Mouse (Mus musculus) lung, embryonic 16.5 days (tissue): ENCODE measurements around the gene Slco3a1. TPM values are rescaled to one million over a fixed set of nuclear protein-coding genes. Genes with fewer than 3 reads are reported as not detected.

Source experiments
- ATAC-seq: fragments of 200-750 bp; cut with Nextera tagmentation; 2 replicates; pipeline ENCODE4 v1.8.0; 2017; ENCODE audit warnings: low read depth, mild to moderate bottlenecking, moderate library complexity
- H3K27ac ChIP-seq: fragments of 300-500 bp; sonication (generic); 2 replicates; pipeline ENCODE4 v1.5.1; 2014; ENCODE audit warnings: mild to moderate bottlenecking, control low read depth, low read length
- H3K27me3 ChIP-seq: fragments of 300-500 bp; sonication (generic); 2 replicates; pipeline ENCODE4 v1.6.1; 2014; ENCODE audit warnings: low read depth, low read length, mixed read lengths; ENCODE audit not compliant: control insufficient read depth, insufficient read depth
- H3K36me3 ChIP-seq: fragments of 300-500 bp; sonication (generic); 2 replicates; pipeline ENCODE4 v1.6.1; 2014; ENCODE audit warnings: low read length; ENCODE audit not compliant: control insufficient read depth, insufficient read depth
- H3K4me1 ChIP-seq: fragments of 300-500 bp; sonication (generic); replicated peaks from 2 replicates; pipeline ENCODE4 v1.6.1; 2014; ENCODE audit warnings: low read length, mixed read lengths; ENCODE audit not compliant: control insufficient read depth, insufficient read depth
- H3K4me2 ChIP-seq: fragments of 300-500 bp; sonication (generic); 2 replicates; pipeline ENCODE4 v1.6.1; 2014; ENCODE audit warnings: low read depth, low read length, control low read depth
- H3K4me3 ChIP-seq: fragments of 300-500 bp; sonication (generic); 2 replicates; pipeline ENCODE4 v1.5.1; 2014; ENCODE audit warnings: mild to moderate bottlenecking, low read length, control low read depth
- H3K9ac ChIP-seq: fragments of 300-500 bp; sonication (generic); 2 replicates; pipeline ENCODE4 v1.6.1; 2014; ENCODE audit warnings: low read length, control low read depth
- H3K9me3 ChIP-seq: fragments of 300-500 bp; sonication (generic); 2 replicates; pipeline ENCODE4 v1.6.1; 2016; ENCODE audit warnings: low read length; ENCODE audit not compliant: control insufficient read depth
- WGBS: fragments of 180-500 bp; shearing (Covaris S2); extraction: QIAGEN DNeasy Blood & Tissue Kit; methylation state at CpG from one replicate; pipeline ENCODE4 v1.1.7; 2014; 5-methylcytosine and 5-hydroxymethylcytosine counted together
- polyA plus RNA-seq: library from polyadenylated mRNA; unstranded; fragments of >200 nt; fragmentation: Nextera tagmentation; extraction: Ambion mirVana; gene quantifications from 2 replicates; pipeline ENCODE4 v1.2.1, GENCODE M21; 2015

Gene Slco3a1
- polyA plus RNA-seq, 1 experiment from 2014 or later, result 9.7 TPM

DNA sequence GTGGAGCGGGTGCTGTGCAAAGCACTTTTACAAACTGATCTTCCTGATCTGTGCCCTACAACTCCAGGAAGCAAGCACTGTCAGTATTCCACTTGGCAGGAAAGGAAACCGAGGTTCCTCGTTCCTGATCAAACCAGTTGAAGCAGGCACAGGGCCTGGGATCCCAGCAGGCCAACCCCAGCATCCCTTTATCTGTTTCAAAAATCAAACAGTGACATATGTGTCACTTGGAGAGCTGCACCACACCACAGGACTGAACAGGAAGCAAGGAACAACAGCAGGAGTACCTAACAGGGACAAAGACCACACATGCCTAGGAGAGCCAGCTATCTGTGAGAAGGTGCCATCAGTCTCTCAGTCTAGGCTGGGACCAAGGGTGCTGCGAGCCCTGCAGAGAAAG lies 32.3 kb downstream of the Slco3a1 start:
- Histone ChIP-seq H3K36me3 (no peaks in the 10 kb centered on the region), H3K27ac (no peak overlapping the region), H3K4me2 (no peak overlapping the region), H3K27me3 (no peaks in the 10 kb centered on the region), H3K4me1 (no peaks in the 10 kb centered on the region), H3K9ac (no peak overlapping the region), H3K9me3 (no peaks in the 10 kb centered on the region), H3K4me3 (no peak overlapping the region)
- 75% methylated on average over 4 of the region's 4 CpGs for WGBS
- ATAC-seq, result no peak

DNA sequence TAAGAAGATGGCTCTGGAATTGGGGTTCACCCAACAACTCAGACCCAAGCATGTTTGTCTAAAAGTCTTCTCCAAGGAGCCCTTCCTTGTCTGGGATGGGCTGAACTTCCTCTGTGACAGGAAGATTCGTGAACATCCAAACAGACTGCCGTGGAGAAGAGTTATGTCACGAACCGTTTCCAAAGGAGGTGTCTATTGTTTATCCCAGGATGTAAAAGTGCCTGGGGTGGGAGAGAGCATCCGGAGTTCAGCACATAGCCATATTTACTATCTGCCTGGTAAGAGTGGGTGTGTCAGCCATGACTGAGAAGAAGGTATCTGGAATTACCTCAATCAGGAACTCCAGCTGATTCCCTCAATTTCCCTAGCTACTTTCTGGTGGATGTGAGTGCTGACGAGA lies 35.2 kb downstream of the Slco3a1 start:
- Histone ChIP-seq H3K9me3 (no peaks in the 10 kb centered on the region), H3K4me2 (no peak overlapping the region), H3K27ac (no peak overlapping the region), H3K36me3 (no peaks in the 10 kb centered on the region), H3K4me3 (no peak overlapping the region), H3K27me3 (no peaks in the 10 kb centered on the region), H3K9ac (no peak overlapping the region), H3K4me1 (no peaks in the 10 kb centered on the region)
- no peak for ATAC-seq
- WGBS, result 32% methylated on average over 6 of the region's 6 CpGs

DNA sequence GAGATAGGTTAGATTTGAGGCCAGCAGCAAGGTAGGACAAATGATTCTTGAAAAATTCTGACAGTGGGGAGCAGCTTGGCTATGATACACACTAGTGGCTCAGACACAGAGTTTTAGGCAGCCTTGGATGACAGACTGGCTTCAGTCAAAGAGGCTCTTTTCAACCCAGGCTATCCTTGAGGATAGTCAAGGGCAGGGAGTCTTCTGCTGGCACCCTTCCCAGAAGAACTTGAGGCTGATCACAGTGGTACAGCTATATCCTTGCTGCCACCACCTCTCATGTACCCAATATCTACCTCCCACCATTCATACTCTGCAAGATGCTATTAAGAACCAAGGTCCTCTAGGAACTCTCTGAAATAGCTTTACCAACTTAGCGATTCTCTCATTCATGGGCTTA lies 35.8 kb downstream of the Slco3a1 start:
- ATAC-seq, result no peak
- Histone ChIP-seq H3K36me3 (no peaks in the 10 kb centered on the region), H3K4me1 (no peaks in the 10 kb centered on the region), H3K27me3 (no peaks in the 10 kb centered on the region), H3K9ac (no peak overlapping the region), H3K9me3 (no peaks in the 10 kb centered on the region), H3K27ac (no peak overlapping the region), H3K4me2 (no peak overlapping the region), H3K4me3 (no peak overlapping the region)
- WGBS, result 93% methylated on average over 1 of the region's 1 CpGs

DNA sequence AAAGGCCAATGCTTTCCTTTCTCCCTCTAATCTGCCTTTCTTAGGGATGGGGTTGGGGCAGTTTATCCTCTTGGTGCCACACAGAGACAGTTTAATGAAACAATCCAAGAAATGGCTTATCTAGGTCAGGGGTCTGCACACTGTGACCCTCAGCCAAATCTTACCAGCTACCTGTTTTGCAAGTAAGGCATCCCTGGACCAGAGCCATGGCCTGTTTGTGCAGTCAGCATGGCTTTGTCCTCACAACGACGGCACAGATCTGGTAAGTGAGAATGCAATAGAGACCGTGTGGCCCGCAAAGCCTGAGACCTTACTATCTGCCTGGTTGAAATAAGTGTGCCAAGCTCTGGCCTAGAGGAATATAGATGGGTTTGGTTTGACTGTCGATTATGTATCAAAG lies 36.3 kb downstream of the Slco3a1 start:
- 84% methylated on average over 5 of the region's 5 CpGs for WGBS
- Histone ChIP-seq H3K27me3 (no peaks in the 10 kb centered on the region), H3K4me2 (no peak overlapping the region), H3K4me3 (no peak overlapping the region), H3K9ac (no peak overlapping the region), H3K4me1 (no peaks in the 10 kb centered on the region), H3K36me3 (no peaks in the 10 kb centered on the region), H3K9me3 (no peaks in the 10 kb centered on the region), H3K27ac (no peak overlapping the region)
- no peak for ATAC-seq

DNA sequence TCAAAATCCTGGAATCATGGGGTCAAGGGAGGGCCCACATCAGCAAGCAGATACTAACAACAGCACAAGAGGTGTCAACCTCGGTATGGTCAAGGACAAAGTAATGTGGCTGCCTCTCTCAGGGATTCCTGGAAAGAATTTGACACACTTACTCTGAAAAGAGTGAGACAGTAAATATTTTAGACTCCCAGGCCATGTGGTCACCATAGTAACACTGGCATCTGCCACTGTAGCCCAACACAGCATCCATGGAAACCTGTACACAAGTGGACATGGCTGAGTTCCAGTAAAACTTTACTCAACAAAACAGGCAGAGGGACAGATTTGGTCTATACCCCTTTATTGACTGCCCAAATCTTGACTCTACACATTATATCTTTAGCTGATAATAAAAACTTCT lies 43.9 kb downstream of the Slco3a1 start:
- H3K4me1 ChIP-seq, result no peaks in the 10 kb centered on the region
- 41% methylated on average over 1 of the region's 1 CpGs for WGBS
- no peak overlapping the region for H3K27ac ChIP-seq
- H3K9ac ChIP-seq, result no peak overlapping the region
- H3K36me3 ChIP-seq, result no peaks in the 10 kb centered on the region
- peak; percentile 17; the same call in 1 of the 2 replicates for ATAC-seq
- no peaks in the 10 kb centered on the region for H3K27me3 ChIP-seq
- H3K9me3 ChIP-seq, result no peaks in the 10 kb centered on the region
- H3K4me3 ChIP-seq, result no peak overlapping the region
- H3K4me2 ChIP-seq, result no peak overlapping the region

DNA sequence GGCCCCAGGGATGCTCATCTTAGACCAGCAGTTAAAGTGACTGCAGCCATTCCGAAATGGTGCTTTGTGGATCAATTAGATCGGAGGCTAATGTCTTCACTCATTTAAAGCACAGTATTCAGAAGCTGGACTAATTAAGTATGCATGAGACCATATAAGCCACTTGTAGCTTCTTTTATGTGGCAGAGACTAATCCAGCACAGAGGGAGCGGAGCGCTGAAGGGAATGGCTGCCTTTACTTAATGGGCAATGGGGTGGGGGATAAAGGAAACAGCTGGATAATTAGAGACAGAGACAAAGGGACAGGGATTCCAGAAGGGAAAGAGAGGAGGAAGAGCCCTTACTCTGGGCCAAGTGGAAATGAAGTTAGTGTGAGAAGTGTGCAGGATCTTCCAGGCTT lies 46.4 kb downstream of the Slco3a1 start:
- no peaks in the 10 kb centered on the region for H3K9me3 ChIP-seq
- H3K27me3 ChIP-seq, result no peaks in the 10 kb centered on the region
- 72% methylated on average over 4 of the region's 4 CpGs for WGBS
- ATAC-seq, result 0 out of 2 replicates have a peak, but pooled peaks have one; percentile 47
- no peak overlapping the region for H3K27ac ChIP-seq
- no peak overlapping the region for H3K4me2 ChIP-seq
- H3K9ac ChIP-seq, result no peak overlapping the region
- H3K4me1 ChIP-seq, result no peaks in the 10 kb centered on the region
- no peaks in the 10 kb centered on the region for H3K36me3 ChIP-seq
- H3K4me3 ChIP-seq, result no peak overlapping the region

DNA sequence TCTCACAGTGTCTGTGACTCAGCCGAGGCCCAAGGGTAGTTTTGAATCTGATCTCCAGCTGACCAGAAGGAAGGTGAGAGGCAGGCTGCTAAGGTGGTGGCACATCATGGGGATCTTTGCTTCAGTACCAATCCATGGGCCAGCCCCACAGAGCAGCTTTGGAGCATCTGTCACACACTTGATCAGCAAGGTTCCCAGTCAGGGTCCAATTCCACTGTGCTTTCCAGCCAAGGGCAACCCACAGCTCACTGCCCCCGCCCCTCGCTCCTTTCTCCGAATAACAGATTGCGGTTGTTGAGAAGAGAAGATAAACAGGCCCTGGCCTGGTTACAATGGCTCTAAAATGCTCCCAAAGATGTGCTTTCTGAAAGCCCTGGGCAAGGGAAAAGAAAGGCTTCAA lies 47.7 kb downstream of the Slco3a1 start:
- H3K9ac ChIP-seq, result no peak overlapping the region
- H3K36me3 ChIP-seq, result no peaks in the 10 kb centered on the region
- no peaks in the 10 kb centered on the region for H3K4me1 ChIP-seq
- 79% methylated on average over 5 of the region's 5 CpGs for WGBS
- H3K27ac ChIP-seq, result no peak overlapping the region
- H3K4me3 ChIP-seq, result no peak overlapping the region
- H3K27me3 ChIP-seq, result no peaks in the 10 kb centered on the region
- H3K4me2 ChIP-seq, result no peak overlapping the region
- no peaks in the 10 kb centered on the region for H3K9me3 ChIP-seq
- no peak for ATAC-seq

DNA sequence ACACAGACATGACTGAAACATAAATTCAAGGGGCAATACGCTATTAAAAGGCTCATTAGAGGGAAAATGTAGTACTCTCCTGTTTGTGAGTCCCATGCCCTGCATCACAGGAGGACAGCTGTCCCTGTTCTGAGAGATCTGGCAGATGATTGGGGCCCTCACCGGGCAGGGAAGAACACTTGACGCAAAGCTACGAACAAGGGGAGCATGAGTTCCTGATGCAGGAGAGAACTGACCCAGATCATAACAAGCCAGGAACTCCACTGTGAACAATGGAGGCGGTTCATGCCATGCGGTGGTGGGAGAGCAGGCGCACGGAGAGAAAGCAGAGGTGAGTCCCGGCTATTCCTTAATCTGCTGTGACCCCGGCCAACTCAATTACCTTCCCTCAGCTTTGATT lies 48.9 kb downstream of the Slco3a1 start:
- H3K4me3 ChIP-seq, result no peak overlapping the region
- H3K9me3 ChIP-seq, result no peaks in the 10 kb centered on the region
- H3K36me3 ChIP-seq, result no peaks in the 10 kb centered on the region
- WGBS, result 84% methylated on average over 10 of the region's 10 CpGs
- no peak for ATAC-seq
- H3K4me2 ChIP-seq, result no peak overlapping the region
- no peaks in the 10 kb centered on the region for H3K27me3 ChIP-seq
- H3K4me1 ChIP-seq, result no peaks in the 10 kb centered on the region
- H3K27ac ChIP-seq, result no peak overlapping the region
- no peak overlapping the region for H3K9ac ChIP-seq

DNA sequence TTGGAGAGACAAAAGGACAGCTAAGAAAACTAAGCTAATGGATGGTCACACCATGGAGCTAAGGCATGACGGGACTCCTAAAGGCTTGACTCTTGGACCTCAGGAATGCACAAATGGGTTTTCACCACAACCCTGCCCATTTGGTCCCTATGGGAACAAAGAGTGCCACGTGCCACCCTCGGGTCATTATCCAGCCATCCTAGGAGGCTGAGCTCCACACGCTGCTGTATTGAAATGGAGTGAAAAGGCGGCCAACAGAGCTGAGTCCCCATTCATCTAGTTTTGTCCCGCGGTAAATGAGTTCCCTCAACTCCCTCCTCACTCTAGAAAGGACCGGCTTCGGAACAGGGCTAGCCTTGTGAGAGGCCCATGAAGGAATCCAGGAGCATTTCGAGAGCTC lies 53.4 kb downstream of the Slco3a1 start:
- no peaks in the 10 kb centered on the region for H3K36me3 ChIP-seq
- ATAC-seq, result no peak
- no peaks in the 10 kb centered on the region for H3K4me1 ChIP-seq
- no peak overlapping the region for H3K27ac ChIP-seq
- 68% methylated on average over 10 of the region's 10 CpGs for WGBS
- H3K4me2 ChIP-seq, result no peak overlapping the region
- H3K9ac ChIP-seq, result no peak overlapping the region
- H3K27me3 ChIP-seq, result no peaks in the 10 kb centered on the region
- H3K4me3 ChIP-seq, result no peak overlapping the region
- no peaks in the 10 kb centered on the region for H3K9me3 ChIP-seq

DNA sequence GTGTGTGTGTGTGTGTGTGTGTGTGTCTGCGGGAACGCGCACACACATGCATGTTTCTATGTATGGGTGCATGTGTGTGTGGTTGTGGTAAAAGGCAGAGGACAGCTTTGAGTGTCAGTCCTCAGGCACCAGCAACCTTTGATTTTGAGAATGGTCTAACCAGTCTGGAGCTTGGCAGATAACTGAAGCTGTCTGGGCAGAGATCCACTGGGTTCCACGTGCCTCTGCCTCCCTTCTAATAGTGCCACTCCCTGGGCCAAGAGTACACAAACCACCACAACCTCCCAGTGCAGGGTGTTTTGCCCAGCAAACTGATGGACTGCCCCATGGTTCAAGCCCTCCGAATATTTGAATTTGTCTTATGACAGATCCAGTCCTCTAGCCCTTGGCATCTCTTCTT lies 55.1 kb downstream of the Slco3a1 start:
- Histone ChIP-seq H3K9ac (no peak overlapping the region), H3K9me3 (no peaks in the 10 kb centered on the region), H3K27me3 (no peaks in the 10 kb centered on the region), H3K4me2 (no peak overlapping the region), H3K27ac (no peak overlapping the region), H3K4me1 (no peaks in the 10 kb centered on the region), H3K36me3 (no peaks in the 10 kb centered on the region), H3K4me3 (no peak overlapping the region)
- no peak for ATAC-seq
- 91% methylated on average over 5 of the region's 5 CpGs for WGBS
